Mouse (Mus musculus): ENCODE measurements around the gene Cdk2. TPM values are rescaled to one million over a fixed set of nuclear protein-coding genes. Genes with fewer than 3 reads are reported as not detected.

The Cdk2 gene
- polyA plus RNA-seq, 1 experiment from 2014 or later = 109 TPM

DNA sequence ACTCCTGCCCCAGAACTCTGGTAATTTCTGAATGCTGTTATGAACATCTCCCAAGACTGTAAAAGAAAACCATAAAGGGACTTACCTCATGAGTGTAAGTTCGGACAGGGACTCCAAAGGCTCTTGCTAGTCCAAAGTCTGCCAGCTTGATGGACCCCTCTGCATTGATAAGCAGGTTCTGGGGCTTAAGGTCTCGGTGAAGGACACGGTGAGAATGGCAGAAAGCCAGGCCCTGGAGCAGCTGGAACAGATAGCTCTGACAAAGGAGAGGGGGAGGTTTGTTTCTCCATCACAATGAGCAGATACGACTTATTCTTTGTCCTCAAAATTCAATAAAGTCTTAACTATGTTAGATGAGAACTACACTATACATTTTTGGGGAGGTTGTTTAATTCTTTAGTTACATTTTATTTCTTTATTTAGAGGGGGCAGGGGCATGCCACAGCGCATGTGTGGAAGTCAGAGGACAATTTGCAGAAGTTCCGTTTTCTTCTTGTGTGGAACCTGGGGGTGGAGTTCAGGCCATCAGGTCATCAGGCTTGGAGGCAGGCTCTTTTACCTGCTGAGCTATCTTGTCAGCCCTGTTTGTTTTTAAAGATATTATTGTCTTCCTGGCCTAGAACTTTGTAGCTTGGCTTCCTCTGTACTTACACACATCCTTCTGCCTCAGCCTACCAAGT lies 2.4 kb downstream of the Cdk2 start:
- H3K4me1 ChIP-seq (replicated peaks) = peaks cover 41% of the 10 kb centered on the region
- H3K9ac ChIP-seq = no peak overlapping the region
- WGBS = 56% methylated on average over 6 of the region's 6 CpGs
- H3K27me3 ChIP-seq (replicated peaks) = no peaks in the 10 kb centered on the region
- no peak overlapping the region for H3K4me3 ChIP-seq
- H3K27ac ChIP-seq (ENCODE audit: poor library complexity, severe bottlenecking) = no peak overlapping the region
- H3K36me3 ChIP-seq = peaks cover 49% of the 10 kb centered on the region
- peak overlapping the region; percentile 89 for H3K4me2 ChIP-seq
- no peaks in the 10 kb centered on the region for H3K9me3 ChIP-seq (replicated peaks)
- ATAC-seq (ENCODE audit: insufficient number of reproducible peaks, low FRiP score) = no peak

- WGBS = 92% methylated on average over 5 of the region's 5 CpGs
- Histone ChIP-seq H3K27me3 (replicated peaks) (no peaks in the 10 kb centered on the region), H3K4me1 (replicated peaks) (peaks cover 37% of the 10 kb centered on the region), H3K9me3 (replicated peaks) (no peaks in the 10 kb centered on the region), H3K9ac (no peak overlapping the region), H3K36me3 (peaks cover 52% of the 10 kb centered on the region), H3K27ac (ENCODE audit: poor library complexity, severe bottlenecking) (no peak overlapping the region), H3K4me3 (no peak overlapping the region), H3K4me2 (no peak overlapping the region)
- no peak for ATAC-seq (ENCODE audit: insufficient number of reproducible peaks, low FRiP score)
Observed at GRCm38 (mm10) chr10:128700712-128701111, 4.1 kb downstream of the Cdk2 start.

DNA sequence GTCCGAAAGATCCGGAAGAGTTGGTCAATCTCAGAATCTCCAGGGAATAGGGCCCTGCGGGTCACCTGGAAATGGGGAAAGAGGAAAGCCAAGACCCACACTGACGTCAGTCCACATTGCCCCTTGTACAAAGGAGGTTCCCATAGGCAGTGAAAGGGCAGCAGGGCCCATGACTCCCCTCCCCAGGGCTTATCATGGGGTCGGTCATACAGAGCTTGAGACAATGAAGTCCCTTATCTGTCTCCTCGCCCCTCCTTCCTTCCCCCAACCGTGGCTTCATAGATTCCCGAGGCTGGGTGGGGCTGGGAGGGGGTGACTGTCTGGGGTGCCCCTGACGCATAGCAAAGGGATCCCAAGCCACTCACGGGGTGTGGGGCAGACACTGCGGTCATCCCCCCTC lies 5.2 kb downstream of the Cdk2 start:
- WGBS = 43% methylated on average over 11 of the region's 11 CpGs
- Histone ChIP-seq H3K27me3 (replicated peaks) (no peaks in the 10 kb centered on the region), H3K4me2 (no peak overlapping the region), H3K4me3 (no peak overlapping the region), H3K9ac (peak overlapping the region; percentile 22; the same call in 1 of the 2 replicates), H3K36me3 (peaks cover 52% of the 10 kb centered on the region), H3K27ac (ENCODE audit: poor library complexity, severe bottlenecking) (peak overlapping the region; percentile 31; the same call in 1 of the 2 replicates), H3K4me1 (replicated peaks) (peaks cover 38% of the 10 kb centered on the region), H3K9me3 (replicated peaks) (no peaks in the 10 kb centered on the region)
- no peak for ATAC-seq (ENCODE audit: insufficient number of reproducible peaks, low FRiP score)

DNA sequence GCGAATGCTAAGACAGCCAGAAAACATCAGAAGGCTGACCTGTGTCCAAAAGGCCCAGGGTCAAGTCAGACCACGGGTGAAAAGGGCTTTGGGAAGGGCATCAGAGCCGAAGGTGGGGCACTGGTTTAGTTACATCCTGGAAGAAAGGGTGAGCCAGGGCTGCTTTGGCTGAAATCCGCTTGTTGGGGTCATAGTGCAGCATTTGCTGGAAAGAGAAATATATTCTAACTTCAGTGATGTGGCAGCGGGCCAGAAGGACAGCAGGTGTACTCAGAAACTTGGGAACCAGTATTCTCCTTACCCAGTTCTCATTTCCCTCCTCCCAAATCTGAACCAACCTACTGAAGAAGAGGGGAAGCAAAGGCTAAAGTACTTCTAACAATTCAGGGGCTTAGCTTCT lies 5.8 kb downstream of the Cdk2 start:
- 81% methylated on average over 5 of the region's 5 CpGs for WGBS
- Histone ChIP-seq H3K4me3 (no peak overlapping the region), H3K4me1 (replicated peaks) (peaks cover 39% of the 10 kb centered on the region), H3K9ac (0 out of 2 replicates have a peak overlapping the region, but pooled peaks have one; percentile 22), H3K36me3 (peaks cover 52% of the 10 kb centered on the region), H3K9me3 (replicated peaks) (no peaks in the 10 kb centered on the region), H3K4me2 (no peak overlapping the region), H3K27ac (ENCODE audit: poor library complexity, severe bottlenecking) (peak overlapping the region; percentile 20; the same call in 1 of the 2 replicates), H3K27me3 (replicated peaks) (no peaks in the 10 kb centered on the region)
- no peak for ATAC-seq (ENCODE audit: insufficient number of reproducible peaks, low FRiP score)

- Histone ChIP-seq H3K4me1 (replicated peaks) (peaks cover 21% of the 10 kb centered on the region), H3K4me2 (peak overlapping the region; percentile 82), H3K4me3 (no peak overlapping the region), H3K36me3 (peaks cover 43% of the 10 kb centered on the region), H3K9ac (no peak overlapping the region), H3K27ac (ENCODE audit: poor library complexity, severe bottlenecking) (peak overlapping the region; percentile 64; the same call in 1 of the 2 replicates), H3K9me3 (replicated peaks) (no peaks in the 10 kb centered on the region), H3K27me3 (replicated peaks) (no peaks in the 10 kb centered on the region)
- 84% methylated on average over 6 of the region's 6 CpGs for WGBS
- no peak for ATAC-seq (ENCODE audit: insufficient number of reproducible peaks, low FRiP score)
Observed at GRCm38 (mm10) chr10:128697072-128697725, 7.6 kb downstream of the Cdk2 start.

- Histone ChIP-seq H3K4me3 (peak within 1 kb of the TSS; percentile 93), H3K4me1 (replicated peaks) (peaks cover 21% of the 10 kb centered on the region), H3K9me3 (replicated peaks) (no peaks in the 10 kb centered on the region), H3K4me2 (peak within 1 kb of the TSS; percentile 82), H3K36me3 (peaks cover 35% of the 10 kb centered on the region), H3K27ac (ENCODE audit: poor library complexity, severe bottlenecking) (peak within 1 kb of the TSS; percentile 98), H3K9ac (peak within 1 kb of the TSS; percentile 96), H3K27me3 (replicated peaks) (no peaks in the 10 kb centered on the region)
- ATAC-seq (ENCODE audit: insufficient number of reproducible peaks, low FRiP score) = peak; percentile 98
- under 1% methylated on average over 40 of the region's 40 CpGs for WGBS
Observed at GRCm38 (mm10) chr10:128695992-128696807, 8.6 kb downstream of the Cdk2 start, which contains the start of gene Rab5b. Gene Rab5b (minus strand): TSS chr10:128696264.

DNA sequence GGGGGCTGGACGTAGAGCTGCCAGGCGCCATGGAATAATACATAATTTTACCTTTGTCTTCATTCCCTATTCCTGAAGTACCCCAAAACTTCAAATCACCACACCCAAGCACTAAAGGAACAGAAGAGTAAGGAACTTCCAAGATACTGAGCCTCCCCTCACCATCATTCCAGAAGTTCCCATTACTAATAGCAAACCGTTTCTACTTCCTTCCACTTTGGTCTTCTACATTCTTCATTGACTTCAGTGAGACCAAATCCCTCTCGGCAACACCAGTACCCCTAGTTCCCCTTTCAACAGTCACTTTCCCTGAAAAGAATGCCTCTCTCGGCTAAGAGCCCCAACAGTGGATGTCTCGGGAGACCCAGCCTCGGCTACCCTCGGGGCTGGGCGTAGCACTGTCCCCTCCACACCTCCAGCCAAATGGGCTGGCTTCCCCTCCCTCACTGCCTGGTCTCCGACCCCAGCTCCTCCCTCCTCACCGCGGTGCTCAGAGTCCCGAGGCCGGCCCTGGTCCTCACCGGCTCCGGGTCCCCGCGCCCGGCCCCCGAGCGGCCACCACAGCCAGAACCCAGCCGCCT lies 9.3 kb downstream of the Cdk2 start:
- H3K4me3 ChIP-seq = peak overlapping the region; percentile 93
- no peak; the same call in 1 of the 2 replicates for ATAC-seq (ENCODE audit: insufficient number of reproducible peaks, low FRiP score)
- no peaks in the 10 kb centered on the region for H3K9me3 ChIP-seq (replicated peaks)
- H3K9ac ChIP-seq = peak overlapping the region; percentile 96
- H3K27me3 ChIP-seq (replicated peaks) = no peaks in the 10 kb centered on the region
- 1% methylated on average over 22 of the region's 22 CpGs for WGBS
- H3K4me1 ChIP-seq (replicated peaks) = peaks cover 21% of the 10 kb centered on the region
- H3K4me2 ChIP-seq = peak overlapping the region; percentile 82
- H3K36me3 ChIP-seq = peaks cover 29% of the 10 kb centered on the region
- H3K27ac ChIP-seq (ENCODE audit: poor library complexity, severe bottlenecking) = peak overlapping the region; percentile 98

DNA sequence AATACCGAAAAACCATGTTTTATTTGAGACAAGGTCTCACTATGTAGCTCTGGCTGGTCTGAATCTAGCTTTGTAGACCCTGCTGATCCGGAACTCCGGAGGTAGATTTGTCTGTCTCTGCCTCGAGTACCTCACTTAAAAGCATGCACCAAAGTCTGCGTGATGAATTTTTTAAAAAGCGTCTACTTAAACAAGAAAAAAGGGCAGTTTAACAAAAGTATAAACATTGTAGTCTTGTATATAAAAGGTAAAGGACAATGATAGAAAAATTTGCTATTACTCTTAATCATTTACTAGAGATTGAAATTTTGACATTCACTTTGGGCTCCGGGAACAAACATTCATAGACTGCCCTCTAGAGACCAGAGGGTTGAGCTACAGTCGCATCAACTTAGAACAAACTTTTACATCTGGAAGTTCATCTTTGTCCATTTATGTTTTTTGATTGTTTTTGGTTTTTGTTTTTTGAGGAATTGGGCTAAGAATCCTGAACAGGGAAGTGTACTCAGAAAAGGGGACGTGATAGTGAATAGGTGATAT lies 30.3 kb downstream of the Cdk2 start:
- H3K9ac ChIP-seq = peak overlapping the region; percentile 72
- peaks cover 7% of the 10 kb centered on the region; the same call in 1 of the 2 replicates for H3K27me3 ChIP-seq (replicated peaks)
- H3K4me1 ChIP-seq (replicated peaks) = no peaks in the 10 kb centered on the region; the same call in 1 of the 2 replicates
- no peaks in the 10 kb centered on the region for H3K9me3 ChIP-seq (replicated peaks)
- H3K4me2 ChIP-seq = peak overlapping the region; percentile 95
- peaks cover 12% of the 10 kb centered on the region for H3K36me3 ChIP-seq
- WGBS = 4% methylated on average over 9 of the region's 9 CpGs
- no peak for ATAC-seq (ENCODE audit: insufficient number of reproducible peaks, low FRiP score)
- H3K4me3 ChIP-seq = peak overlapping the region; percentile 79
- 0 out of 2 replicates have a peak overlapping the region, but pooled peaks have one; percentile 55 for H3K27ac ChIP-seq (ENCODE audit: poor library complexity, severe bottlenecking)

DNA sequence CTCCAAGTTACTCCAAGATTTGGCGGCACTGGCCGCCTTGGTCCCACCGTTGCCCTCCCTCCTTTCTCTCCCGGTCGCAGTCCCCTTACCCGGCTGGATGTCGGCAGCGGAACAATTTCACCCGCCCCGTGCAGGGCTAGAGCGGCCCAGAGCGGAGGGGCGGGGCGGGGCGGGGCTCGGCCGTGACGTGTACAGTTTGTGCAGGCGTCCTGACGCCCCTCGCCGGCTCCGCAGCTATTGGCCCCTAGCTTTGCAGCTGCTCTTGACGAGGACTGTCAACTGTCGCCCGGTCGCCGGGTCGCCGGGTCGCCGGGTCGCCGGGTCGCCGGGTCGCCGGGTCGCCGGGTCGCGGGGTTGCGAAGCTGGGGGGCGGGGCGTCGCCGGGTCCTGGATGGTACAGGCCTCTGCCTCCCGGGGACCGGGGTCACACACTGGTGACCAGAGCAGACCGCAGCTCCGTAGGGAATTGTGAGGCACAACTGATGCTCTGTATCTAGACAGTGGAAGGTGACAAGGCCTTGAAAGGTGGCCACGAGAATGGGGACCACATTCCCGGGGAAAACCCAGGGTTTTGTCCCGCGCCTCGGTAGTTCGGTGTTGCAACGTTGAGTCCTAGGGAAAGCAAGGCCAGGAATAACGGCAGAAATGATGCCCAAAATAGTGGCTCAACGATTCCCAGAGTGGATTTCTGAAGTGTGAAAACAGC lies 30.9 kb downstream of the Cdk2 start, which contains the start of gene Suox:
Suox (minus strand) TSS at position 311 of the 706 bp plus-strand sequence.
- Histone ChIP-seq H3K9ac (peak within 1 kb of the TSS; percentile 72), H3K4me2 (peak within 1 kb of the TSS; percentile 95), H3K9me3 (replicated peaks) (no peaks in the 10 kb centered on the region), H3K27ac (ENCODE audit: poor library complexity, severe bottlenecking) (peak within 1 kb of the TSS; percentile 55; the same call in 1 of the 2 replicates), H3K4me3 (peak within 1 kb of the TSS; percentile 79), H3K4me1 (replicated peaks) (no peaks in the 10 kb centered on the region; the same call in 1 of the 2 replicates), H3K27me3 (replicated peaks) (peaks cover 7% of the 10 kb centered on the region; the same call in 1 of the 2 replicates), H3K36me3 (peaks cover 7% of the 10 kb centered on the region; the same call in 1 of the 2 replicates)
- peak; percentile 96 for ATAC-seq (ENCODE audit: insufficient number of reproducible peaks, low FRiP score)
- WGBS = under 1% methylated on average over 60 of the region's 60 CpGs

GRCm38 (mm10) chr10:128671148-128671547 lies 33.7 kb downstream of the Cdk2 start:
- Histone ChIP-seq H3K27me3 (replicated peaks) (peaks cover 7% of the 10 kb centered on the region; the same call in 1 of the 2 replicates), H3K9ac (no peak overlapping the region), H3K9me3 (replicated peaks) (no peaks in the 10 kb centered on the region), H3K4me3 (no peak overlapping the region), H3K27ac (ENCODE audit: poor library complexity, severe bottlenecking) (no peak overlapping the region), H3K36me3 (peaks cover 7% of the 10 kb centered on the region; the same call in 1 of the 2 replicates), H3K4me2 (no peak overlapping the region), H3K4me1 (replicated peaks) (peaks cover 6% of the 10 kb centered on the region; the same call in 1 of the 2 replicates)
- WGBS = 88% methylated on average over 9 of the region's 9 CpGs
- ATAC-seq (ENCODE audit: insufficient number of reproducible peaks, low FRiP score) = no peak
